Comparison of ENCODE assay signal across 44 mouse cellular contexts in genomic region chr4:155793730-155794129, GRCm38 (mm10). TPM values are rescaled to one million over a fixed set of nuclear protein-coding genes. Genes with fewer than 3 reads are reported as not detected.
"Had no signal": no experiment of that assay in that cellular context is flagged by ENCODE, and none has a peak within 500 bp of the region (broad histone marks: within the 10 kb centered on the region; RNA-seq: fewer than 3 reads in every experiment).

No protein-coding gene starts in this region.

- H3K4me3 ChIP-seq: left cerebral cortex, adult 2 months; limb, embryonic 10.5 days; limb, embryonic 12.5 days; limb, embryonic 13.5 days; limb, embryonic 15.5 days; liver, embryonic 12.5 days; liver, embryonic 13.5 days; liver, embryonic 15.5 days; lung, embryonic 15.5 days; megakaryocyte, embryonic 14.5 days; midbrain, embryonic 10.5 days; midbrain, embryonic 12.5 days; midbrain, embryonic 13.5 days; midbrain, embryonic 15.5 days; myocyte; neural tube, embryonic 12.5 days; neural tube, embryonic 13.5 days had no signal

- H3K4me1 ChIP-seq: limb, embryonic 12.5 days; limb, embryonic 13.5 days; limb, embryonic 15.5 days; lung, embryonic 15.5 days; midbrain, embryonic 10.5 days; midbrain, embryonic 12.5 days; midbrain, embryonic 13.5 days; midbrain, embryonic 15.5 days; neural tube, embryonic 12.5 days; neural tube, embryonic 13.5 days had no signal

- DNase-seq: left cerebral cortex, postnatal 4 days; liver; liver, embryonic 13.5 days; liver, postnatal 0 days; lung, adult 18-20 months; lung, adult 2 months; lung, postnatal 14 days; lung, postnatal 36 days; lung, postnatal 4 days; midbrain, embryonic 14.5 days had no signal

- H3K27ac ChIP-seq: left cerebral cortex, adult 2 months; limb, embryonic 10.5 days; limb, embryonic 12.5 days; limb, embryonic 13.5 days; limb, embryonic 15.5 days; liver, embryonic 12.5 days; liver, embryonic 13.5 days; liver, embryonic 14.5 days; liver, embryonic 15.5 days; lung, embryonic 15.5 days; macrophage; midbrain, embryonic 10.5 days; midbrain, embryonic 12.5 days; midbrain, embryonic 13.5 days; midbrain, embryonic 15.5 days; neural tube, embryonic 12.5 days; neural tube, embryonic 13.5 days had no signal

- H3K4me2 ChIP-seq: limb, embryonic 12.5 days; limb, embryonic 13.5 days; limb, embryonic 15.5 days; liver, embryonic 11.5 days; liver, embryonic 12.5 days; liver, embryonic 13.5 days; liver, embryonic 15.5 days; lung, embryonic 15.5 days; midbrain, embryonic 11.5 days; midbrain, embryonic 12.5 days; midbrain, embryonic 13.5 days; midbrain, embryonic 15.5 days; neural tube, embryonic 12.5 days; neural tube, embryonic 13.5 days had no signal

- ATAC-seq: liver, embryonic 12.5 days; liver, postnatal 0 days; midbrain, embryonic 13.5 days; midbrain, embryonic 15.5 days; midbrain, embryonic 16.5 days had no signal

- H3K9ac ChIP-seq: limb, embryonic 12.5 days; limb, embryonic 13.5 days; limb, embryonic 15.5 days; liver, embryonic 12.5 days; liver, embryonic 13.5 days; liver, embryonic 14.5 days; liver, embryonic 15.5 days; liver, postnatal 0 days; lung, embryonic 15.5 days; midbrain, embryonic 12.5 days; midbrain, embryonic 13.5 days; midbrain, embryonic 15.5 days; neural tube, embryonic 12.5 days; neural tube, embryonic 13.5 days had no signal

- H3K36me3 ChIP-seq: limb, embryonic 10.5 days; limb, embryonic 12.5 days; limb, embryonic 13.5 days; limb, embryonic 15.5 days; liver, embryonic 12.5 days; liver, embryonic 13.5 days; liver, embryonic 15.5 days; lung, embryonic 15.5 days; midbrain, embryonic 10.5 days; midbrain, embryonic 12.5 days; midbrain, embryonic 13.5 days; midbrain, embryonic 15.5 days; neural tube, embryonic 12.5 days; neural tube, embryonic 13.5 days had no signal

- H3K9me3 ChIP-seq: limb, embryonic 10.5 days; limb, embryonic 12.5 days; limb, embryonic 13.5 days; limb, embryonic 15.5 days; liver, embryonic 12.5 days; liver, embryonic 13.5 days; liver, embryonic 15.5 days; lung, embryonic 15.5 days; megakaryocyte, embryonic 14.5 days; midbrain, embryonic 10.5 days; midbrain, embryonic 12.5 days; midbrain, embryonic 13.5 days; midbrain, embryonic 15.5 days; neural tube, embryonic 12.5 days; neural tube, embryonic 13.5 days had no signal

- H3K27me3 ChIP-seq: limb, embryonic 15.5 days; lung, embryonic 15.5 days; midbrain, embryonic 15.5 days; neural tube, embryonic 12.5 days; neural tube, embryonic 13.5 days had no signal

RNA-seq across cellular contexts. Expression of gene Ankrd65, which starts 3.5 kb away (rescaled TPM):
- total RNA-seq: left cerebral cortex, postnatal 10 days; left cerebral cortex, postnatal 25 days; left cerebral cortex, postnatal 36 days; left cerebral cortex, postnatal 4 days; liver, adult 2 months; megakaryocyte progenitor cell, adult 5-6 weeks; megakaryocyte, adult 5-6 weeks; megakaryocyte-erythroid progenitor cell, adult 5-6 weeks; midbrain, postnatal 0 days; monocyte, adult 5-6 weeks had no signal
- polyA plus RNA-seq: limb, embryonic 10.5 days; limb, embryonic 11.5 days; limb, embryonic 13.5 days; limb, embryonic 14.5 days; limb, embryonic 15.5 days; liver, adult 2 months; liver, embryonic 11.5 days; liver, embryonic 12.5 days; liver, embryonic 13.5 days; liver, embryonic 16.5 days; macrophage; midbrain, embryonic 10.5 days; midbrain, embryonic 11.5 days; midbrain, embryonic 12.5 days; midbrain, embryonic 13.5 days; midbrain, embryonic 14.5 days; midbrain, embryonic 15.5 days; midbrain, embryonic 16.5 days; midbrain, postnatal 0 days; myocyte; neural tube, embryonic 11.5 days; neural tube, embryonic 12.5 days; neural tube, embryonic 13.5 days had no signal

RNA-seq across cellular contexts. Expression of gene Tmem88b, which starts 8.1 kb away (rescaled TPM):
- total RNA-seq: megakaryocyte progenitor cell, adult 5-6 weeks; megakaryocyte, adult 5-6 weeks; monocyte, adult 5-6 weeks had no signal
- polyA plus RNA-seq: macrophage had no signal

RNA-seq across cellular contexts. Expression of gene Vwa1, which starts 19.2 kb away (rescaled TPM):
- total RNA-seq: megakaryocyte, adult 5-6 weeks; monocyte, adult 5-6 weeks had no signal
